Mouse (Mus musculus): Measurements from ENCODE around the gene Faap20.

Faap20 gene

DNA sequence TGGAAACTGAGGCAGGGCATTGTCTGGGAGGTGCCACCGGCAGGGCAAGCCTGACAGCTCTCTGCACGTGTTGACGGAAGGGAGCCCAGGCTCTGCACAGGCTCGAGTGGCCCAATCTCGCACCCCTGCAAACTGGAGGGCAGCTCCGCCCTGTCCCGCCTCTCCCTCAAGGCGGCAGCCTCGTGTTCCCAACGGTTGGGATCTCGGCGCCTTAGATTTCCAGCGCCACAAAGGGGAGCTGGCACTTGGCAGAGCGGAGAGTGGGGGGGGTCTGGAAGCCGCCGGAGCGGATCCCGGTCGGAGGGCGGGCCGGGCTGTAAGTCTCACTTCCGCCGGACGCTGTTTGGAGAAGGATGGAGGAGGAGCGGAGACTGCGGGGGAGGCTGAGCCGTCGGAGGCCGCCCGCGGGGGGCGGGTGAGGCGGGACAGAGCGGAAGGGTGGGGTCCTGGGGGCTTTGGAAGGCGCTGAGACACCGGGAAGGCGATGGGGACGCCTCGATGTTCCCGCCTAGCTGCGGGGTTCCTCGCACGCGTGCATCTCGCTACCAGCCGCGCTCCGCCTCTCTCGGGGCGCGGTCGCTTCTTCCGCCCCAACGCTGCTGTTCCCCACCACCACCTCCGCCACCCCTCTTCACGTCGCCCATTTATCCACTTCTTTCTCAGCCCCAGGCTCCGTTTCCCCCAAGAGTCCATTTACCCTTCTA is at the start of gene Faap20:
Faap20 (plus strand) TSS at position 155 of the 704 bp plus-strand sequence.
- DNase-seq (ENCODE audit: low spot score in 2 of 2), result peak; percentile 79 to 85

DNA sequence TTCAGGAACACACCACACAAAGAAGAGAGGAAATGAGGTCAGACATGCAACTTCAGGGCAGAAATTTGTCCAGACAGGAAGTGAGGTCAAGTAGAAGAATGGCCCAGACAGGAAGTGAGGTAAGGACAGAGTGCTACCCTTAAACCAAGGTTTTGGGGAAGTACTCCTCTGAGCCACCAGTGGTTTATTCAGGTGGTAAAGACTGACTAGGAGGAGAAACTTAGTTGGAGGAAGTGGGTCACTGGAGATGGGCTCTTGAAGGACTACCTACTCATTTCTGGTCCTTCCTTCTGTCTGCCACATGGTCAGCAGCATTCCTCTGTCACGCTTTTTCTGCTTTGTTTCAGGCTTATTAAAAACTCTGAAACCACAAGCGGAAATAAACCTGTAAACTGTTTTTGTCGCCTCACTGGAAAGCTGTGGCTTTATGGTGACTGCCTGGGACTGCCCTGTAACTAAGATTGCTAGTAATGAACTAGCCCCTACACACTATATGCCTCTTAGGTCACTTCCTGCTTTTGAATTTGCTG is 48.7 kb upstream of the Faap20 start:
- no peak for DNase-seq (ENCODE audit: low spot score in 2 of 2)

DNA sequence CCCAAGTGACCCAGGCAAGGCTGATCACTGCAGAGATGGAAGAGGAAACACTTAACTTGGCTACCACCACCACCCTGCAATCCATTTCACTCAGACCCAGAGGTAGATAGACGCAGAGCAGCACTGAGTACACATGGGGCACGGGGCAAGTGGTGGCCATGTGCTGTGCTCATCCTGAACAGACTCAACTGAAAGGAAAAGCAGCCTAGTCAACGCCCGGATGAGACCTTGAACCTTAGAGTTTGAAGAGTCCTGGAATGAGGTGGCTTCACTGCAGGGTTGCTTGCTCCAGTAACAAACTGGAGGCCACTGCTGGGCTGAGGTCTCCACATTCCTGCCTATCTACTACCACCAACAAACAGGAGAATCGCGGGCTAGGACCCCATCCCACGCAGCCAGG is 47.8 kb upstream of the Faap20 start:
- no peak for DNase-seq (ENCODE audit: low spot score in 2 of 2)

DNA sequence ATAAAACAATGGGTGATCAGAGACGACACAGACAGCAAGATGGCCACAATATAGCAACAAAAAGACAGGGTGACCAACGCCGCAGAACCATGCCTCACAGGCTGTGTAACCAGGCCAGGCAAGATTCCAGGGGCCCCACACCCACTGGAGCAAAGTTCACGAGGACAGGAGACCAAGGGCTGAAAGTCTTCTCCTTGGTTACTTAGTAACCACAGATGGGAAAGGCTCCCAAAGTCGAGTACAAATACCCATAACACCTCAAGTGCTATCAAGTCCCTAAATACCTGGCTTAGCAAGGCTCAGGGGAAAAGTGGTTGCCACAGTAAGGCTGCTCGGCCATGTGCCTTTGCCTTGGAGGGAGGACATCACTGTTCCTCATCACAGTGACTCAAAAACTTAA is 43.7 kb upstream of the Faap20 start:
- no peak for DNase-seq (ENCODE audit: low spot score in 2 of 2)

DNA sequence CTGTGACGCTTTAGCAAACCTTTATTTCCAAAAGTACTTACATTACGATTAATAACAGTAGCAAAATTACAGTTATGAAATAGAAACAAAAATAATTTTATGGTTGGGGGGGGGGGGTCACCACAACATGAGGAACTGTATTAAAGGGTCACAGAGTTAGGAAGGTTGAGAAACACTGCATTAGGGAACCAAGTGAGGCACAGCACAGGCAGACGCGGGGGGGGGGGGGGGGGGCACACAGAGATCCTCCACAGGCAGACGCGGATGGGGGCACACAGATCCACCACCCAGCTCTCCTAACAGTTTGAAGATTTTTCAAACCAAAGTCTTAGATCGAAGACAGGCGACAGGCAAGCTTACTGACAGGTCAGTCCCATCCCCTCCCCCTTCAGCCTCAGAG is 43.1 kb upstream of the Faap20 start:
- no peak for DNase-seq (ENCODE audit: low spot score in 2 of 2)

DNA sequence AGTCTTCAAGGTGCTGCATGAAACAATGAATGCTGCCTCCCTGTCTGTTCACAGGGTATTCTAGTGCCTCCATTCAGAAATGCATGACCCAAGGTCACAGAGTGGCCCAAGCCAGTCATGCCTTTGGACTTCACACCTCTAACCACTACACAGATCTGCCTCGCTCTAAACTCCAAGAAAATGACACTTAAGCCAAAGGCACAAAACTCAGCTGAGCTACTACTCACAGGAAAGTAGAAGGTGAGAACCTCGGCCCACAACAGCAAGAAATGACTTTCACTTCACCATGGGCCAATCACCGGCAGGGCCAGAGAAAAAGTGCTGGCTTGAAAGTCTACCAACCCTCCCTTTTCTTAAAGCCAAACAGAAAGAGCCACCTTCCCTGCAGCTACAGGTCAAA is 41.8 kb upstream of the Faap20 start:
- DNase-seq (ENCODE audit: low spot score in 2 of 2), result no peak

DNA sequence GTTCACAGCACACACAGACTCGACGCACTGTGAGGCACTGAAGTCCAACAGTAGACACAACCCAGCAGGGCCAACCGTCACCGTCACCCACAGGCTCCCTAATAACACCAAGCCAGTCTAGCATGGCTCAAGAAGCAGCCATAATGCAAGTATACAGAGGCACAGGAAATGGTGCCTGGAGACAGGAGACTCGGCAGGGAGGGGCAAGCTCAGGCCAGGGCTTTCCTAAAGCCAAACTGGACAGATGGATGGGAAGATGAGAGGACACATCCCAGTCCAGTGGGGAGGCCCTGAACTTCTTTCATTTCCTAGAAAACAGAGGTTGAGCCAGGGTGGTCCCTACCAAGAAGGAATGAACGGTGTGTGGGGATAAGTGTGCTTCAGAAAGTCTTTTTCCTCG is 41.0 kb upstream of the Faap20 start:
- no peak for DNase-seq (ENCODE audit: low spot score in 2 of 2)

DNA sequence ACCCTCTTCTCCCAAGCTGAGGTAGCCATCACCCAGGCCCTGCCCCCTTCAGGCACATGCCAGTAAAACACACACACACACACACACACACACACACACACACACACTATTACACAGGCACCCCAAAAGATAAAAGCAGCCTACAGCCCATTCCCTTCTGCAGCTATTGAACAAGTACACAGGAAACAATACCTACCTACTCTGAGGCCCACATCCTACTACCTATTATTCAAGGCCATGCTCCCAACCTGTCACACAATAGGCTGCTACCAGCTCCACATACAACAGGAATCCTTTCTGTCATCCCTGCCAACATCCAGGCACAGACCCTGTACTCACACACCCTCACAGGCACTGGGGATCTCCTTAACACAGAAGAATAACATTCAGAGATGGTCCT is 40.5 kb upstream of the Faap20 start:
- no peak for DNase-seq (ENCODE audit: low spot score in 2 of 2)

DNA sequence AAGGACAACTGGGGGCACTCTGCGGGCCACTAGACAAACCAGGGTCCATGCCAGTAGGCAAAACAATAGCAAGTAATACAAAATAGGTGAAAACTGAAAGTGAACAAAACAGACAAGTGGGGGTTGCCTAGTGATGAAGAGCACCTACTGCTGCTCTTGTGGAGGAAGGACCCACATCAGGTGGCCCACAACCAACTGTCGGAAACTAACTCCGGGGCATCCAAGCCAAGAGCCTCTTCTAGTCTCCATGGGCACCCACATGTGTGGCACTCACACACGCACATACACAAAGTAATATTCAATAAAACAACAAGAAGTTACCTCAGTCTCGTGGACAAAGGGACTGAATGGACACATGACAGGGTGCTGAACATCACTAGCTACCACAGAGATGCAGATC is 40.1 kb upstream of the Faap20 start:
- no peak for DNase-seq (ENCODE audit: low spot score in 2 of 2)

DNA sequence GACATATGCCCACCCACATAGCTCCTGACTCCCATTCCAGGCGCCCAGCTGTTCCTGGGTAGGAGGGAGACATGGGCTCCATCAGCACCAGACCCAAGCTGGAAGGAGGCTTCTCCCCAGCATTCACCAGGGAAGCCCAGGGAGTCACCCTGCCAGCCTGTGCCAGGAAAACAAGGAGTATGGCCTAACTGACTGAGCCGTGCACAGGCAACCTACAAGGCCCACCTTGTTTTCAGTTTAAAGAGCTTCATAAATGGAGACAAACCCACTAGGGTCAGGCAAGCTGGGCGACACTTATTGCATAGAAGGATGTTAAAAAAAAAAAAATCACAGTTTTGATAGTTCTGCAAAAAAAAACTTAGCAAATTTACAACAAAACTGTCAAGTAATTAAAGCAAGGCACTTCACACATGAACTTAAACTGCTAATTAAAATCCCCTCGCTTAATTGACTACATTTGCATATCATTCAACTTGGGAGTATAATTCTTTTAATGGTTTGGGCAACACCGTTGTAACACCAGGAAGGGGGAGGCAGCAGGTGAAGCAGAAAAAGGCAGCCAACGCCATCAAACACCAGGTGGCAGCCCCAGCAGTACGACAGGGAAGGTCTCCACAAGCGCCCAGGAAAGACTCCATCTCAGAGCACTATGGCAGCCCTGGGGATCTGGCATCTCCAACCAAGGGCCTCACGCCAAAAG is 36.4 kb upstream of the Faap20 start:
- no peak for DNase-seq (ENCODE audit: low spot score in 2 of 2)

DNA sequence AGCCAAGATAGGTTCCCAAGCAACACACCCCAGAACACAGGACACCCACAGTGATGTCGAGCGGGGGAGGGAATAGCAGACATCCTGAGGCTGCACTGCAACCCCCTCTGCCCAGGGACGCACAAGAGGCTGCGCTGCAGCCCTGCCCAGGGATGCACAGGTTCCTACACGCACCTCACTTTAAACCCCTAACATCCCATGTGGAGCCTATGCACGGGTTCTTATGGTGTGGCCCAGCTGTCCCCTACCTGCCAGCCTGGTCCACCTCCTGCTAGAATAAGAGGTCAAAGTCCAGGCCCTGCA is 35.9 kb upstream of the Faap20 start:
- no peak for DNase-seq (ENCODE audit: low spot score in 2 of 2)

DNA sequence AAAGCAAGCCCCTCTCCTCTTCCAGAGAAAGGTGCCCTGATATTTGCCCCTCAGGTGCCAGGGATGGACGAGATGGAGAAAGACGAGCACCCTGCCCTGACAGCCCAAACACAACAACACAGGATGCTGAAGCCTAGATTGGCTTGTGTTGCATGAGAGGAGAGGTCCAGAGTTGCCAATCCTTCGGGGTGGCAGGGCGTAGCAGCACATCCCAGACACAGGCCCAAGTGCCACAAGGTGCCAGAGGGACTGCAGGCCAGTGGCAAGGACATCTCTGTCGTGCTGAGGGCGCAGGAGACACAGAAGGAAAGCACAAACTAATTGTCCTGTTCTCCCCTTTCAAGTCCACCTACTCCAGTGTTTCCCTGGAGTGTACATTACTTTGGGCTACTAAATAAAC is 35.4 kb upstream of the Faap20 start:
- no peak for DNase-seq (ENCODE audit: low spot score in 2 of 2)

DNA sequence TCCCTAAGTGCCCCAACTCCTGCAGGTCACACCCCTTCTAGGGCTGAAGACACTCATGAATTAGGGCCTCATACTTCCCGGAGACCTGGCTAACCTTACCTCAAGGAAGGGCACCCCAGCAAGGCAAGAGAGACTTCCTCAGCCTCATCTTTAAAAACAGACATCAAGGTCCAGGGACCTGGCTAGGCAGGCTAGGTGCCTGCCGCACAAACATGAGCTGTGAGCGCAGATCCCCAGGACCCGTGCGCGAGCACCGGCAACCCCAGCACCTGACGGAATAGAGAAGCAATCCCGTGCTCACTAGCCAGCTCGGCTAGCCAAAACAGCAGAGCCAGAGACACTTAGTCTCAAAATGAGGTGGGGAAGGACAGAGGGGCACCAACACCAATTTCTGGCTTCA is 34.8 kb upstream of the Faap20 start:
- no peak for DNase-seq (ENCODE audit: low spot score in 2 of 2)

DNA sequence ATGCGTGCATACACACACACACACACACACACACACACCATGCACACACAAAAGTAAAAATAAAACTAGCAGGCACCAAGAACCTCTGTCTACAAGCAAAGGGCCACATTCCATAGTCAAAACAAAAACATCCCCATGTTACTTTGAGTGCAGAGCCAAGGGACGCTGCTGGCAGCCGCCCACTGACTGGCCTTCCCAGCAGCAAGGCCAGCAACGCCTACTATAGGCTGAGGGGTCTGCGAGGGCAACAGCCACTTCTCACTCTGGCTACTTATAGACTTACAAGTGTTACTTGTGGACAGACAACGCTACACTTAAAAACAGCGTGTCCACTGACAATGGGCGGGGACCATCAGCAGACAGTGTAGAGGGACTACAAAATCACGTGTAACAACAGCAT is 34.4 kb upstream of the Faap20 start:
- no peak for DNase-seq (ENCODE audit: low spot score in 2 of 2)

DNA sequence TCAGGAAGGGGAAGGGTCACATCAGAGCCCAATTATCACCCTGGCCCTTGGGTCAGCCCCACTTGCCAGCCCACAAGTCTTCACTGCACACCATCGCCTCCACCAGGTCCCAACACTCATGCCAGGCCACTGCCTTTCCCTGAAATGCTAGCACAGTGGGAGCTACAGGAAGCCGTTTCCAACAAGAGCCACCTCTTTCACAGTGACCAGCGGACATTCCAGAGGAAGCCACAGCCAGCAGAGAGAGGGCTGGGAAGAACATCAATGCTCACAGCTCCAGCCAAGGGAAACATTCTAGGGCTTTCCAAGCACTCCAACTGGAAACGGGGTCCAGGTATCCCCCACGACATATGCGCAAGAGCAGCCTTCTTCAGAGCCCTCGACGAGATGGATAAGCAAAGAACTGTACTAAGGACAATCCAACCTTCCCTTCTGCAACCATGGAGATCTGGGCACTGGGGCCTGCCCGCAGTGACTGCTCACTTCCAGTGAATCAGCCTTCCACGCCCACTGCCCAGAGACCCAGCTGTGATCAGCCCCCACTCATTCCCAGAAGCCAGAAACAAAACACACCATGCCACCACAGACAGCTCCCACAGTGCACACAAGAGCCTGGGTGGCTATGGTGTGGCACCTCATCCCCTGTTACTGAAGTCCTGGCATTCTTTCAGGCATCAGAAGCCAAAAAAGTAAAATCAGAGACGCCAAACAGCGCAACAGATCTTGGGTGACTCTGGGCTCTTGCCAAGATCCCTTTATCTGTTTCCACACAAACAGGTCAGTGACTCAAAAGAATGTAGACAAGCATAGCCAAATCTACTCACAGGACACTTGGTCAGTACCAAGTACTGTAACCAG is 33.6 kb upstream of the Faap20 start:
- DNase-seq (ENCODE audit: low spot score in 2 of 2), result no peak

DNA sequence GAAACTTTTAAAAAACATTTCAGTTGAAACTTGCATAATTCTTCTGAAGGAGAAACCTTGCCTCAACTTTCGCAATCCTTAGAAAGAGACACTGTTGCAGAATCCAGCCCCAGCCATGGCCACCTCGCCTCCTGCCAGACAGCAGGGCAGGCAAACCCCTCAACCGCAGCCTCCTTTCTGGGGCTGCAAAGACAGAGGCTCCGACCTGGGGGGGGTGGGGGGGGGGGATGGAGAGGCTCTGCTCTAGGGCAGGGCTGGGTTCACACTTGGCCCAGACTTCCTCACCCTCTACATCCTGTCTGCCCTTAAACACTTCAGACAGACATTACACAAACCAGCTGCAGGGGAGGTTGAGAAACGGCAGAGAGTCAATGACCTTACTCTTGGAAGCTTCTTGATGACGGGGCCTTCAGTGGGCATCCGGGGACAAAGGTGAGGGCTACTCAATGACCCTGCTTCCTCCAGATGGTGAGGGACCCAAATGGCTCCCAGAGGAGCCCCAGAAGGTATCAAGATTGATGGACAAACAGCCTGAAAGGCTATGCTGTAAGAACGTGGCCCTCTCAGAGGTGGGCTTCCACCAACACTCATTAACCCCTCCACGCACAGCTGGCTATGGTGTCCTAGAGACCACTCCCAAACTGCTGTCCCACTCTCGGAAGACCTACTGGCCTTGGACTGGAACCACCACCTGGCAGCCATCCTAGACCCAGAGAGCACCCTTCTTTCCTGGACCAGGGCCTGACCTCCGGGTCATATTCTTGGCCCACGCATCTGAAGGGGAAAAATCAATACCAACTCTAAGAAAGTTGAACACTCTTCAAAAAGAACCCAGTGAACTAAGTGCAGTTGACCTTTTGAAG is 32.1 kb upstream of the Faap20 start:
- DNase-seq (ENCODE audit: low spot score in 2 of 2), result no peak

DNA sequence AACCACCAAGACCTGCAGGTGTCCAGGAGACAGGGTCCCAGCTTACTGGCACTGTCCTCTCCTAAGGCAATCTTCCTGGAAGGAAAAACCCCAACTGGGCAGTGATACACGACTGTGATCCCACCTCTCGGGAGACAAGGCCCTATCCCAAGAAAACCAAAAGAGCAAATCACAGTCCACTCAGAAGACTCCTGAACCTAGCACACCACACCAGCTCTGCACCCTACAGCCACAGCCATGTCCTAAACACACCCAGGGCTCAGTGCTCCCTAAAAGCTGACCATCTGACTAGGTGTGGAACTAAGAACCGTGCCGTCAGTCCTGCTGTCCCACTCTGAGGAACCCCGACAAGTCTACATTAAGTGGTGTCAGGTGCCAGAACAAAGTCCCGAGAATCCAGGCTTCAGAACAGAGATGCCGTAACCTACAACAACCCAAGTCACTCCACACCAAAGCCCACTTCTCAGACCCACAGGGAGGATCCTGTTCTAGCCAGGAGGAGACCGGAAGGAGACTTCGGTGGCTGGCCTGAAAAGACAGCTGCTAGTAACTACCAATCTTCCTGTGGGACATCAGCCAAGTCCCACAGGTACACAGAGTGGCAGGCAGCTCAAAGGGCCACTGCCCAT is 31.4 kb upstream of the Faap20 start:
- DNase-seq (ENCODE audit: low spot score in 2 of 2), result no peak

DNA sequence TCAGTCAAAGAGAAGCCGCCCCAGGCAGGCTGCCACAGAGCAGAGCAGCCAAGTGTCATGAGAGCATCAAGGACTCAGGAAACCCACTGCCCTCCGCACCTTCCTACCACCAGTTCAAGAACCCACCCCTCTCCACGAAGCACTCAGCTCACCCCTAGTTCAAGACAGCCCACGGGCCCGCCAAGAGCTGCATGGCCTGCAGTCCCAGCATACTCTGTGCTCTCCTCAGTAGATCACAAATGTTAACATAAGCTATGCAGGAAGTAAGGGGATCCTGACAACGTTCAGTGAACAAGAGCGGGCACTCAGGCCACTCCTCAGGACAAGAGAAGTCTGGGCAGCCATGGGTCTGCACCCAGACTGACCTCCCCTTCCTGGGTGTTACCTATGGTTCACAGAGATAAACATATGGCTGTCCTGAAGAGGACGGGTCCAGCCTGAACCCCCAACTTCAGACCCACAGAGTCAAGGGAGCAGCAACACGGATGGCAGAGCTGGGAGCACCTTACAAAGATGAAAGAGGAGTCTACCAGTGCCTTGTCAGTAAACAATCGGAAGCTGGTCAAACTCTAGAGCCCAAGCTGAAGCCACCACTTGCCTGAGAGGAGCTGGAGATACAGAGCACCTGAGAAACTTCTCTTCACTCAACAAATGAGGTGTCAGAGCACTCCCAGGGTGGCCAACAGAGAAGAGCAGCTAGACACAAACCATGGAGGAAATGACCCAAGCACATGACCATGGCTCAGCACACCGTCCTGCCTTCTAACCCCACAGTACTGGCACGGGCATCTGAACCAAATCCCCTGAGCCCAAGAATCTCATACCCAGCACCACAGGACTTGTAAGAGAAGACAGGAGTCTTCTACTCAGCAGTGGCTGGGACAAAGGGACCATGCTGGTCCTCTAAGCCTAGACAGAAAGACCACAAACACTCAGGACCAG is 30.1 kb upstream of the Faap20 start:
- DNase-seq (ENCODE audit: low spot score in 2 of 2), result no peak

DNA sequence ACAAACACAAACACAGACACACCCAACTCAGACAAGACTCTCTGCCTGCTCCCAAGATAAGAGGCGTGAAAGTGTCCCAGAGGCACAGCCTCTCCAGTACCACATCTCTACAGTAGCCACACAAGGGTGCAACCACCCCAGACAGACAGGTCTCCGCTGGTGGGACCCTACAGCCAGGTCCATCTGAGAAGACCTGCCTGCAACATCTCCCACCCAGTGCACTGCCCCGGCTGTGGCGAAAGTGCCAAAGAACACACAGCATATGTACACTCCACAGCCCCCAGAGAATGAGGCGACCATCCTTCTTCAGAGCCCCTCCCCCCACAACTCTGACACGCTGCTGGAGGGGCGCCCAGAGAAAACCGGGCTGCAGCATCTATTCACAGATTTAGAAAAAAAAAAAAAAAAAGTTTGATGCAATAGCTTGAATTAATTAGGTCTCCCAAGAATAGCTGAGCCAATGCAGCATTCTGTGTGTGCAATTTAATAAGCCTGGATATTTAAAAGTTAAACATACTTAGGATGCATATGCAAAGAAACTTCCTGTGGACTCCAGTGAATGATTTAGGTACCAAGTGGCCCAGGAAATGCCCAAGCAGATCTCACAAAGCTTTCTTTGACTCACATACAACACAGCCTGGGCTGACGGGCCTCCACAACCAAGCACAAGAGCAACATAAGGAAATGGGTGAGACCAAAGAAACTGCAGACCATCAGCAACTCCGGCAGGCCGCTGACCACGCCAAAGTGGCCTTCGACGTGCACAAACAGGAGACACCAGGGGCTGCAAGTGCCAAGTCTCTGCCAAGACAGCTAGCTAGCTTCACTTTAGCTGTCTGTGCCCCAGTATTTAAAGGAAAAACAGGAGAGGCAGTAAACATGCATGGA is 29.1 kb upstream of the Faap20 start:
- DNase-seq (ENCODE audit: low spot score in 2 of 2), result no peak

Data from frontal cortex, postnatal 10 days (tissue).